ENCODE assay signal across 18 mouse cellular contexts in genomic region chr9:54416238-54416637, GRCm38 (mm10).
DNase-seq lines count a peak whose midpoint lies in the region; ATAC-seq and TF ChIP-seq lines count a peak whose summit lies in the region.
"Had no signal": no experiment of that assay in that cellular context is flagged by ENCODE, and none has a peak within 500 bp of the region (broad histone marks: within the 10 kb centered on the region; RNA-seq: fewer than 3 reads in every experiment).

No protein-coding gene starts in this region.

- no peaks in the 10 kb centered on the region for H3K9me3 ChIP-seq in lung, postnatal 0 days (ENCODE audit: low read length)
- no peaks in the 10 kb centered on the region for H3K9me3 ChIP-seq in stomach, postnatal 0 days (ENCODE audit: control insufficient read depth, low read length)
- H3K9me3 ChIP-seq: embryonic facial prominence, embryonic 12.5 days; forebrain, embryonic 13.5 days; limb, embryonic 10.5 days; midbrain, embryonic 12.5 days; neural tube, embryonic 13.5 days had no signal

- no peak overlapping the region for H3K27ac ChIP-seq in lung, postnatal 0 days (ENCODE audit: low read length)
- H3K27ac ChIP-seq in stomach, postnatal 0 days (replicated peaks) = no peak overlapping the region
- H3K27ac ChIP-seq: embryonic facial prominence, embryonic 12.5 days; forebrain, embryonic 13.5 days; limb, embryonic 10.5 days; midbrain, embryonic 12.5 days; neural tube, embryonic 13.5 days had no signal

- no peak overlapping the region for H3K9ac ChIP-seq in lung, postnatal 0 days (replicated peaks; ENCODE audit: low read depth)
- H3K9ac ChIP-seq in stomach, postnatal 0 days (ENCODE audit: low read length) = no peak overlapping the region
- H3K9ac ChIP-seq: embryonic facial prominence, embryonic 12.5 days; forebrain, embryonic 13.5 days; midbrain, embryonic 12.5 days; neural tube, embryonic 13.5 days had no signal

- no peak overlapping the region for H3K4me3 ChIP-seq in lung, postnatal 0 days (ENCODE audit: low read depth, low read length)
- no peak overlapping the region for H3K4me3 ChIP-seq in stomach, postnatal 0 days (ENCODE audit: low read depth, low read length)
- H3K4me3 ChIP-seq: embryonic facial prominence, embryonic 12.5 days; forebrain, embryonic 13.5 days; limb, embryonic 10.5 days; midbrain, embryonic 12.5 days; neural tube, embryonic 13.5 days had no signal

- no peaks in the 10 kb centered on the region for H3K4me1 ChIP-seq in lung, postnatal 0 days (ENCODE audit: insufficient read depth, low read depth, low read length)
- H3K4me1 ChIP-seq in stomach, postnatal 0 days (replicated peaks; ENCODE audit: control insufficient read depth, insufficient read depth) = no peaks in the 10 kb centered on the region
- H3K4me1 ChIP-seq: embryonic facial prominence, embryonic 12.5 days; forebrain, embryonic 13.5 days; limb, embryonic 10.5 days; midbrain, embryonic 12.5 days; neural tube, embryonic 13.5 days had no signal

- H3K36me3 ChIP-seq in lung, postnatal 0 days (ENCODE audit: insufficient read depth, low read length) = no peaks in the 10 kb centered on the region
- no peaks in the 10 kb centered on the region for H3K36me3 ChIP-seq in stomach, postnatal 0 days (ENCODE audit: control insufficient read depth, insufficient read depth, low read length)
- H3K36me3 ChIP-seq: embryonic facial prominence, embryonic 12.5 days; limb, embryonic 10.5 days had no signal

- DNase-seq in heart, adult 11 months = peak; percentile 21
- DNase-seq in heart, adult 9 months (ENCODE audit: low spot score in 2 of 2) = no peak
- DNase-seq in lung, postnatal 0 days (ENCODE audit: low spot score) = peak; percentile 11
- DNase-seq in lung, postnatal 25 days (ENCODE audit: low spot score) = no peak
- DNase-seq in adipocyte (ENCODE audit: low spot score) = peak; percentile 5
- DNase-seq in stomach, postnatal 0 days (ENCODE audit: low spot score) = no peak
- DNase-seq in neural tube, embryonic 10.5 days (ENCODE audit: extremely low spot score, low spot score) = no peak
- no peak for DNase-seq in T-cell, adult 2 months (ENCODE audit: low spot score)
- DNase-seq: heart, postnatal 4 days; kidney, adult 2 months; lung, adult 2 months; right cerebral cortex, postnatal 14 days had no signal

- no peak overlapping the region for H3K4me2 ChIP-seq in lung, postnatal 0 days (replicated peaks; ENCODE audit: low read depth, low read length)
- H3K4me2 ChIP-seq in stomach, postnatal 0 days (replicated peaks; ENCODE audit: low read depth) = no peak overlapping the region
- H3K4me2 ChIP-seq: embryonic facial prominence, embryonic 12.5 days; forebrain, embryonic 13.5 days; midbrain, embryonic 12.5 days; neural tube, embryonic 13.5 days had no signal

- WGBS in lung, postnatal 0 days = 85% methylated on average over 2 of the region's 2 CpGs
- 86% methylated on average over 2 of the region's 2 CpGs for WGBS in stomach, postnatal 0 days

- TF ChIP-seq EP300 in lung, postnatal 0 days (IDR thresholded peaks at IDR 0.05) = no peak
- no peak for TF ChIP-seq EP300 in stomach, postnatal 0 days (optimal IDR thresholded peaks at IDR 0.05)

- H3K27me3 ChIP-seq in lung, postnatal 0 days (replicated peaks; ENCODE audit: insufficient read depth, low read length) = no peaks in the 10 kb centered on the region
- H3K27me3 ChIP-seq in stomach, postnatal 0 days (ENCODE audit: control insufficient read depth, insufficient read depth, low read length) = no peaks in the 10 kb centered on the region
- H3K27me3 ChIP-seq: embryonic facial prominence, embryonic 12.5 days; forebrain, embryonic 13.5 days; midbrain, embryonic 12.5 days; neural tube, embryonic 13.5 days had no signal

- ATAC-seq in lung, postnatal 0 days = no peak
- no peak for ATAC-seq in stomach, postnatal 0 days (ENCODE audit: low FRiP score, low TSS enrichment)
- ATAC-seq: CD4-positive, CD25-positive, alpha-beta regulatory T cell, adult 4 months; forebrain, embryonic 13.5 days had no signal

- TF ChIP-seq CTCF in lung, postnatal 0 days (IDR thresholded peaks at IDR 0.05) = peak; percentile 58
- TF ChIP-seq CTCF in stomach, postnatal 0 days (IDR thresholded peaks at IDR 0.05; ENCODE audit: low read depth) = peak; percentile 67

Comparison
In these comparisons a context has a peak if more than half of its experiments do, and no peak if none do; other contexts are left out.
1. DNase-seq: peak in heart, adult 11 months (single experiment), lung, postnatal 0 days (single experiment) and adipocyte (single experiment); none in heart, adult 9 months (0 of 2), lung, postnatal 25 days (single experiment), stomach, postnatal 0 days (single experiment), neural tube, embryonic 10.5 days (single experiment) and T-cell, adult 2 months (single experiment).